Mouse (Mus musculus) c-Kit-positive CD71-positive TER-119-negative erythroid progenitor cells, embryonic 14.5 days (primary cell): ENCODE data around the gene Neurl1b.

Source experiments
- DNase-seq: peaks from one replicate; pipeline ENCODE4 v3.0.0-alpha.2; 2013; ENCODE audit warnings: low read depth

The Neurl1b gene

GRCm38 (mm10) chr17:26414523-26415354, at the start of gene Neurl1b:
TSS of gene Neurl1b (plus strand) at chr17:26414829.
- peak; percentile 21 for DNase-seq

GRCm38 (mm10) chr17:26366792-26367191, 47.8 kb upstream of the Neurl1b start:
- DNase-seq, result no peak

DNA sequence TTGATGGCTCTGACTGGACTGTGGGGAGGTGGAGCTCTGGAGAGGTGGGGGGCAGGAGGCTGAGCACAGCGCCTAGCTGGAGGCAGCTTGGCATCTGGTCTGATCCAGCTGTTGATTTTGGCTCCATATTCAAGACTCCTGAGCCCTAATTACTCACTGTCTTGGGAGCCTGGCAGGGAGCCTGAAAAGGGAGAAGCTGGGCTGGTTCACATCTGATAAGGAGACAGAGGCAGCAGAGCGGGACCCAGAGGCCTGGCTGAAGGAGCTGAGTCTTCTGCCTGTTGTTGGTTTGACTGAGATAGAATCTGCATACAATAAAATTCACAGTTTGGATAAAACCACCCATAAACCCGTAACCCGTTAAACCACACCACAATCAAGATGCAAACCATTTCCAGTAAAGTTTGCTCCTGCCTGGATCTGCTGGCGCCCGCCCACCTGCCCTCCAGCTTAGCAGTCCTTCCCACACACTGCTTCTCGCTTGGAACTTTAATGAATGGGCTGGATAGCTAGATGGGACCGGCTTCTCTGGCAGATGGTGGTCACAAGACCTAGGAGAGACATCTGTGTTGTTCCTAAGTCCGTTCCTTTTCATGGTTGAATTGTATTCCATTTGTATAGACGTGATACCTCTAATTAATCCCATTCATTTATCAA, 46.2 kb upstream of the Neurl1b start:
- no peak for DNase-seq

GRCm38 (mm10) chr17:26370521-26371245, 43.9 kb upstream of the Neurl1b start:
- DNase-seq, result no peak

GRCm38 (mm10) chr17:26371246-26371535, 43.4 kb upstream of the Neurl1b start:
- no peak for DNase-seq

- DNase-seq, result no peak
Measured at GRCm38 (mm10) chr17:26373211-26373610, 41.4 kb upstream of the Neurl1b start.

GRCm38 (mm10) chr17:26376416-26376815, 38.2 kb upstream of the Neurl1b start:
- no peak for DNase-seq

DNA sequence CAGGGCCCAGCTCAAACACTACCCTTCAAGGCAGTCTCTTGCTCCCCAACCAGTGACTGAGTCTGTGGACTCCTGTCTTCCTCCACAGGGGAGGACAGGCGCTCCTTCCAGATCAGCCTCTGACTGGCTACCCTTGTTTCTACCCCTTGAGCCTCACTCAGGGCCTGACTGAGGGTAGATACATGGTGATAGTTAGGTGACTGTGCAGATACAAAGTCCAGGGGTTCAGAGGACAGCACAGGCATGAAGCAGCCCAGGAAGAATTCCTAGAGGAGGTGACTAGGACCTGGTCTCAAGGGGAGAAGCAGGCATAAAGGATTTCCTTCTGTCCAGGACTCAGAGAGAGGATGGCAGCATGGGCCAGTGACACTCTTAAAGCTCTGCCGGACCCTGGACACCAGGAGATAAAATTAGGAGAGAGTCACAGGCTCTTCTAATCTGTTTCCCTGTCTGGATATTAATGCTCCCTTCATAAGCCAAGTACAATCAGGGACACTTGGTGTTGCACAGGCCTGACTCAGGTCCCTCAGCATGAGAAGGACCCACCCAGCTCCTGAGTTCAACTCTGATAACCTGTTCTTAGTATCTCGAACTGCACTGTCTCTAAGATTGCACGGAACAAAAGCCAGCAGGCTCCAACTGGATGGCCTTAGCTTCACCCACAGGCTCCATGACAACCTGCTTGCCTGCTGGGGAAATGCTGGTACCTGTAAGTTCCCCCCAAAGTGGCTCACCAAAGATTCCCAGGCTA, 37.5 kb upstream of the Neurl1b start:
- no peak for DNase-seq

GRCm38 (mm10) chr17:26380280-26380985, 34.2 kb upstream of the Neurl1b start:
- DNase-seq, result no peak

GRCm38 (mm10) chr17:26380986-26381446, 33.6 kb upstream of the Neurl1b start:
- no peak for DNase-seq

DNA sequence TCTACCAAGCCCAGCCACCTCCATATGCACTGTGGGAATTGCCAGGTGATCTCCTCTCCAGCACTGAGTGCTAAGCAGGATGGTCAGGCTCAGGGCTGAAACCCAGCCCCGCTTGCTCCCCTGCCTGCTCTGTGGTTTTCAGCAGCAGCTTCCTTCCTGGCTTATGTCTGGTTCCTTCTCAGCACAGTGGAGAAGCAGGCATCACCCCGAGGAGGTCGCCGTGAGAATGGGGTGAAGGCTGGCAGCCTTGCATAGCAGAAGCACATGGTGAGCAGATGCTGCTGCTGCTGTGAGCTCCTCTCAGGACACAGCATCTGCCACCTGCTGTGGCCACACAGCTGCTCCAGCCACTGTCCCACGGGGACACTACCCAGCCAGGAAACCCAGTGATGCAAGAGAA, 33.0 kb upstream of the Neurl1b start:
- DNase-seq, result no peak

DNA sequence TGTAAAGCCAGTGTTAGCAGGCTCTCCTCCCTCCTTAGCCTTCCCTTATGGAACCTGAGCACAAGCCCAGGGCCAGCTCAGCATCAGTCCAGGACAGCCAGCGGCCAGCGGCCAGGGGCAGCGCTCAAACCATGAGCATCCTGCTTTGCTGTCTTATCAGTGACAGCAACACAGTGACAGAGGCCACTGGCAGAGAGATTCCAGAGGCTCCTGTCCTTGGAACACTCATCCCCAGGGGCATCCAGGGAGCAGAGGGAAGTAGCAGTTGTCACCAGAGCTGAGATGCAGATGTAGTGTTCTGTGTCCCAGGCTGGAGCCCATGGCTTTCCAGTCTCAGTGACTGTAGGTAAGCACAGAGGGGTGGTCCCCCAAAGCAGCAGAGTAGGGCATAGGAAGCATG, 32.5 kb upstream of the Neurl1b start:
- DNase-seq, result no peak

DNA sequence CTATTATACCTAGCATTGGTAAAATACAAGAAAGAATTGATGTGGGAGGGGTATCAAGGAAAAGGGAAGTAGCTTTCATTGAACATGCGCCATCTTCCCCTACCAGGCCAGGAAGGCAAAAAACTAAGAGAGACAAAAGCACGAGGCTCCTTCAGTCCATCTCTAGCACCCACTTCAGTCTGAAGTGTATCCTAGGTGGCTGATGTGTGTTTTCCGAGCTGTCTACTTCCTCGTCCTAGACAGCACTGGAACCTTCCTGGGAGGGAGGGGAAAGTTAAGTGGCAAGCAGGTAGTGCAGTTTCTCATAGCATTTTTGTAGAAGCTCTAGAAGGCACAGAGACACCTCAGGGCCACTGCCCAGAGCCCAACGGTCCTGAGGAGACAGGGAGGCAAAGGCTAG, 31.9 kb upstream of the Neurl1b start:
- DNase-seq, result no peak

DNA sequence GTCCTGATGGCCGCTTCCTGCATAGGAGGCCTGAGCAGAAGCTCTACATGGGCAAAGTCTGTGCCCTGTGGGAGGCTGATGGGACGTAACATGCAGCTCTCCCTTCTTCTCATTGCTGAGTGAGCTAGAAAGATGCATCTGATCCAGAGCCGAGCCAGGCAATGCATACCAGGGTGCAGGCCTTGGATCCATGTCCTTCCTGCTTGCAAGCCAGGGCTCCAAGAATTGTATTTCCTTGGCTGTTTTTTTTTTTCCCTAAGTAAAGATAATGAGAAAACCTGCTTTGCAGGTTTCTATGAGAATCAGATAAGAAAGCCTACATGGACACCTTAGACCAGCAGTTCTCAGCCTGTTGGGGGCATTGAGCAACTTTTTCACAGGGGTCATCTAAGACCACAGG, 30.5 kb upstream of the Neurl1b start:
- DNase-seq, result no peak

GRCm38 (mm10) chr17:26385252-26386130, 29.1 kb upstream of the Neurl1b start:
- no peak for DNase-seq

GRCm38 (mm10) chr17:26386131-26386481, 28.5 kb upstream of the Neurl1b start:
- no peak for DNase-seq

GRCm38 (mm10) chr17:26388106-26388505, 26.5 kb upstream of the Neurl1b start:
- no peak for DNase-seq

- no peak for DNase-seq
Measured at GRCm38 (mm10) chr17:26389241-26389640, 25.4 kb upstream of the Neurl1b start.

- DNase-seq, result no peak
Measured at GRCm38 (mm10) chr17:26390666-26391065, 24.0 kb upstream of the Neurl1b start.

DNA sequence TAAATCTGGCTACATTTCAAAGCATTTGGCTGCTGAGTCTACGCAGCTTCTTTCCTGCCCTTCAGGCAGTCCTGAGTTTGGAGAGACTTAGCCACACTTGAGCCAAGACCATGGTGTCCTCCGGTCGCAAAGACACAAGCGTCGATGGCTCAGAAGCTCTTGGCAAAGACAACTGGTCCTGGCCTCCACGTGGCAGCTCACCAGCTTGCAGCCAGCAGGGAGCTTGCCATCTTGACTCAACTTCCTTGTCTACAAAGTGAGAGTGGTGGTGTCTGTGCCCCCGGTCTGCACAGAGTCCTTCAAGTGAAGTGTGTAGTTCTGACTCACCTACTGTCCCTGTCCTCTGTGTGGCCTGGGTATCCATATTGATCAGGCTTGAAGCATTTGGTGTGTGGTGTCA, 22.3 kb upstream of the Neurl1b start:
- no peak for DNase-seq

- DNase-seq, result no peak
Measured at GRCm38 (mm10) chr17:26396765-26397164, 17.9 kb upstream of the Neurl1b start.
